Mouse (Mus musculus): Measurements from ENCODE around the gene Dnm1. TPM values are rescaled to one million over a fixed set of nuclear protein-coding genes. Genes with fewer than 3 reads are reported as not detected.

The Dnm1 gene
- total RNA-seq, 2 experiments from 2014 or later: 707 to 727 TPM

GRCm38 (mm10) chr2:32319586-32320580, 33.3 kb downstream of the Dnm1 start:
- intact Hi-C loops (cut with DNase I): no loop called here
- peak in 1 of 2 experiments; percentile 40 for DNase-seq (ENCODE audit: extremely low spot score in 1 of 2, low spot score in 2 of 2)

GRCm38 (mm10) chr2:32318709-32319585, 34.2 kb downstream of the Dnm1 start:
- intact Hi-C loops (cut with DNase I): no loop called here
- no peak for DNase-seq (ENCODE audit: extremely low spot score in 1 of 2, low spot score in 2 of 2)

- intact Hi-C loops (cut with DNase I): no loop called here
- peak in 1 of 2 experiments; percentile 80 for DNase-seq (ENCODE audit: extremely low spot score in 1 of 2, low spot score in 2 of 2)
Measured at GRCm38 (mm10) chr2:32317791-32318417, 35.2 kb downstream of the Dnm1 start.

GRCm38 (mm10) chr2:32316887-32317656, 36.1 kb downstream of the Dnm1 start:
- DNase-seq (ENCODE audit: extremely low spot score in 1 of 2, low spot score in 2 of 2): peak in 1 of 2 experiments; percentile 56
- intact Hi-C loops (cut with DNase I): no loop called here

GRCm38 (mm10) chr2:32315751-32316150, 37.4 kb downstream of the Dnm1 start:
- intact Hi-C loops (cut with DNase I): no loop called here
- no peak for DNase-seq (ENCODE audit: extremely low spot score in 1 of 2, low spot score in 2 of 2)

- no peak for DNase-seq (ENCODE audit: extremely low spot score in 1 of 2, low spot score in 2 of 2)
- intact Hi-C loops (cut with DNase I): no loop called here
Measured at GRCm38 (mm10) chr2:32314831-32315230, 38.3 kb downstream of the Dnm1 start.

GRCm38 (mm10) chr2:32312318-32312964, 40.7 kb downstream of the Dnm1 start:
- DNase-seq (ENCODE audit: extremely low spot score in 1 of 2, low spot score in 2 of 2): peak in 1 of 2 experiments; percentile 90
- intact Hi-C loops (cut with DNase I): no loop called here

GRCm38 (mm10) chr2:32311443-32312317, 41.5 kb downstream of the Dnm1 start:
- intact Hi-C loops (cut with DNase I): no loop called here
- no peak for DNase-seq (ENCODE audit: extremely low spot score in 1 of 2, low spot score in 2 of 2)

- no peak for DNase-seq (ENCODE audit: extremely low spot score in 1 of 2, low spot score in 2 of 2)
- intact Hi-C loops (cut with DNase I): no loop called here
Measured at GRCm38 (mm10) chr2:32310096-32310845, 42.9 kb downstream of the Dnm1 start.

GRCm38 (mm10) chr2:32308870-32309568, 44.1 kb downstream of the Dnm1 start:
- DNase-seq (ENCODE audit: extremely low spot score in 1 of 2, low spot score in 2 of 2): no peak
- intact Hi-C loops (cut with DNase I): no loop called here

GRCm38 (mm10) chr2:32307941-32308760, 45.0 kb downstream of the Dnm1 start:
- intact Hi-C loops (cut with DNase I): no loop called here
- peak in 1 of 2 experiments; percentile 64 for DNase-seq (ENCODE audit: extremely low spot score in 1 of 2, low spot score in 2 of 2)

- intact Hi-C loops (cut with DNase I): no loop called here
- DNase-seq (ENCODE audit: extremely low spot score in 1 of 2, low spot score in 2 of 2): no peak
Measured at GRCm38 (mm10) chr2:32307247-32307798, 45.8 kb downstream of the Dnm1 start.

GRCm38 (mm10) chr2:32306176-32306575, 47.0 kb downstream of the Dnm1 start:
- no peak for DNase-seq (ENCODE audit: extremely low spot score in 1 of 2, low spot score in 2 of 2)
- intact Hi-C loops (cut with DNase I): no loop called here

GRCm38 (mm10) chr2:32305668-32306067, 47.5 kb downstream of the Dnm1 start:
- no peak for DNase-seq (ENCODE audit: extremely low spot score in 1 of 2, low spot score in 2 of 2)
- intact Hi-C loops (cut with DNase I): no loop called here
